ENCODE assay signal across 24 mouse cellular contexts in genomic region chr4:105304166-105304565, GRCm38 (mm10).
"Had no signal": no experiment of that assay in that cellular context is flagged by ENCODE, and none has a peak within 500 bp of the region (broad histone marks: within the 10 kb centered on the region; RNA-seq: fewer than 3 reads in every experiment).

No protein-coding gene starts in this region.

- H3K27me3 ChIP-seq: heart, embryonic 12.5 days; hindbrain, embryonic 13.5 days; hindbrain, embryonic 15.5 days; limb, embryonic 13.5 days; limb, embryonic 15.5 days; liver, embryonic 12.5 days had no signal

- H3K4me1 ChIP-seq: heart, embryonic 10.5 days; hindbrain, embryonic 13.5 days; hindbrain, embryonic 15.5 days; liver, embryonic 12.5 days had no signal

- ATAC-seq: hindbrain, postnatal 0 days; intestine, embryonic 16.5 days; liver, embryonic 12.5 days had no signal

- H3K9me3 ChIP-seq: heart, embryonic 10.5 days; heart, embryonic 12.5 days; hindbrain, embryonic 13.5 days; hindbrain, embryonic 15.5 days; limb, embryonic 15.5 days; liver, embryonic 12.5 days had no signal

- H3K4me3 ChIP-seq: heart, embryonic 10.5 days; heart, embryonic 12.5 days; hindbrain, embryonic 13.5 days; hindbrain, embryonic 15.5 days; limb, embryonic 13.5 days; limb, embryonic 15.5 days; liver, embryonic 12.5 days had no signal

- H3K9ac ChIP-seq: heart, embryonic 12.5 days; hindbrain, embryonic 13.5 days; hindbrain, embryonic 15.5 days; limb, embryonic 13.5 days; limb, embryonic 15.5 days; liver, embryonic 12.5 days; liver, embryonic 14.5 days had no signal

- H3K4me2 ChIP-seq: heart, embryonic 12.5 days; hindbrain, embryonic 13.5 days; hindbrain, embryonic 15.5 days; limb, embryonic 13.5 days; limb, embryonic 15.5 days; liver, embryonic 12.5 days had no signal

- H3K27ac ChIP-seq: heart, embryonic 10.5 days; hindbrain, embryonic 13.5 days; hindbrain, embryonic 15.5 days; hindbrain, postnatal 0 days; kidney, postnatal 0 days; limb, embryonic 13.5 days; limb, embryonic 15.5 days; liver, embryonic 12.5 days; liver, embryonic 14.5 days had no signal

- H3K36me3 ChIP-seq: heart, embryonic 10.5 days; heart, embryonic 12.5 days; hindbrain, embryonic 13.5 days; hindbrain, embryonic 15.5 days; limb, embryonic 13.5 days; limb, embryonic 15.5 days; liver, embryonic 12.5 days had no signal

- DNase-seq: gastrocnemius, postnatal 14 days; gastrocnemius, postnatal 36 days; heart, adult 11 months; heart, postnatal 10 days; heart, postnatal 36 days; kidney, adult 11 months; kidney, adult 8-10 months; kidney, postnatal 14 days; kidney, postnatal 36 days; layer of hippocampus, adult 9-11 months; layer of hippocampus, postnatal 36 days; left cerebral cortex, postnatal 4 days; lung, adult 18-20 months had no signal
